Mouse (Mus musculus) thymus, adult 2 months (tissue): ENCODE data around the gene Ncoa1. TPM values are rescaled to one million over a fixed set of nuclear protein-coding genes. Genes with fewer than 3 reads are reported as not detected.
A peak's percentile ranks its signal among the peaks of the same experiment; 100 is the strongest.

ENCODE experiments used
- DNase-seq: peaks from one replicate; pipeline ENCODE4 v3.0.0; 2021
- H3K27ac ChIP-seq: fragments of 200-500 bp; 2 replicates; pipeline ENCODE4 v1.5.1; 2012; ENCODE audit warnings: low read length, control low read depth; ENCODE audit not compliant: control insufficient read depth, insufficient read depth
- H3K27me3 ChIP-seq: fragments of 200-500 bp; 2 replicates; pipeline ENCODE4 v1.6.1; 2012; ENCODE audit warnings: mild to moderate bottlenecking, low read length, moderate library complexity, mixed read lengths; ENCODE audit not compliant: control insufficient read depth, insufficient read depth
- H3K36me3 ChIP-seq: fragments of 200-500 bp; 2 replicates; pipeline ENCODE4 v1.6.1; 2012; ENCODE audit warnings: mild to moderate bottlenecking, low read length, moderate library complexity; ENCODE audit not compliant: control insufficient read depth, insufficient read depth
- H3K4me1 ChIP-seq: fragments of 200-500 bp; replicated peaks from 2 replicates; pipeline ENCODE4 v1.6.1; 2012; ENCODE audit warnings: low read length; ENCODE audit not compliant: control insufficient read depth, insufficient read depth
- H3K4me3 ChIP-seq: fragments of 200-500 bp; 2 replicates; pipeline ENCODE4 v1.5.1; 2012; ENCODE audit warnings: mild to moderate bottlenecking, low read length, control low read depth, moderate library complexity; ENCODE audit not compliant: control insufficient read depth, insufficient read depth
- CTCF ChIP-seq: fragments of 200-500 bp; IDR thresholded peaks from 2 replicates; pipeline ENCODE4 v1.5.1; 2012; ENCODE audit warnings: mild to moderate bottlenecking, control low read depth, low read length, moderate library complexity, borderline replicate concordance; ENCODE audit not compliant: control insufficient read depth, poor library complexity, insufficient read depth; ENCODE audit errors: extremely low read depth
- POLR2A ChIP-seq: fragments of 200-500 bp; IDR thresholded peaks from 2 replicates; pipeline ENCODE4 v1.6.1; 2012; ENCODE audit warnings: mild to moderate bottlenecking, low read length, control low read depth, moderate library complexity; ENCODE audit not compliant: control insufficient read depth, poor library complexity, insufficient read depth; ENCODE audit errors: extremely low read depth
- WGBS: fragments of 180-500 bp; shearing (Covaris S2); methylation state at CpG from one replicate; pipeline ENCODE4 v1.1.7; 2018; 5-methylcytosine and 5-hydroxymethylcytosine counted together
- polyA plus RNA-seq: library from polyadenylated mRNA; depleted of rRNA; stranded (reverse); fragments of >200 nt; gene quantifications from 2 replicates; pipeline ENCODE4 v1.2.3, GENCODE M21; 2012

The Ncoa1 gene
- polyA plus RNA-seq, 1 experiment: 33.3 TPM

- WGBS: 97% methylated on average over 7 of the region's 7 CpGs
- no peak for DNase-seq
Measured at GRCm38 (mm10) chr12:4230156-4230555, 246.8 kb downstream of the Ncoa1 start.

GRCm38 (mm10) chr12:4212908-4213307 lies 264.1 kb downstream of the Ncoa1 start:
- no peak overlapping the region for H3K4me3 ChIP-seq
- H3K27ac ChIP-seq: no peak overlapping the region
- no peaks in the 10 kb centered on the region for H3K27me3 ChIP-seq
- 90% methylated on average over 8 of the region's 8 CpGs for WGBS
- DNase-seq: no peak
- TF ChIP-seq POLR2A (no peak), CTCF (no peak)
- H3K4me1 ChIP-seq: no peaks in the 10 kb centered on the region
- peaks cover 33% of the 10 kb centered on the region; the same call in 1 of the 2 replicates for H3K36me3 ChIP-seq

More at GRCm38 (mm10) chr12:4230156-4230555, 246.8 kb downstream of the Ncoa1 start:
- Histone ChIP-seq H3K27ac (no peak overlapping the region), H3K4me1 (no peaks in the 10 kb centered on the region), H3K4me3 (no peak overlapping the region), H3K36me3 (peaks cover 41% of the 10 kb centered on the region), H3K27me3 (no peaks in the 10 kb centered on the region)
- no peak for TF ChIP-seq POLR2A
- TF ChIP-seq CTCF: no peak

GRCm38 (mm10) chr12:4211174-4211573 lies 265.8 kb downstream of the Ncoa1 start:
- no peak overlapping the region for H3K27ac ChIP-seq
- H3K4me3 ChIP-seq: no peak overlapping the region
- TF ChIP-seq CTCF (no peak), POLR2A (no peak)
- H3K36me3 ChIP-seq: peaks cover 33% of the 10 kb centered on the region; the same call in 1 of the 2 replicates
- H3K4me1 ChIP-seq: no peaks in the 10 kb centered on the region
- H3K27me3 ChIP-seq: no peaks in the 10 kb centered on the region
- DNase-seq: no peak
- 66% methylated on average over 9 of the region's 9 CpGs for WGBS

- no peak overlapping the region for H3K4me3 ChIP-seq
- peaks cover 20% of the 10 kb centered on the region; the same call in 1 of the 2 replicates for H3K36me3 ChIP-seq
- no peak for TF ChIP-seq POLR2A
- TF ChIP-seq CTCF: no peak
- WGBS: 98% methylated on average over 9 of the region's 9 CpGs
- no peaks in the 10 kb centered on the region for H3K27me3 ChIP-seq
- no peak for DNase-seq
- H3K4me1 ChIP-seq: no peaks in the 10 kb centered on the region
- no peak overlapping the region for H3K27ac ChIP-seq
Measured at GRCm38 (mm10) chr12:4209196-4209595, 267.8 kb downstream of the Ncoa1 start.

- peak; percentile 52 for DNase-seq
- Histone ChIP-seq H3K4me1 (no peaks in the 10 kb centered on the region), H3K27me3 (no peaks in the 10 kb centered on the region), H3K4me3 (no peak overlapping the region), H3K27ac (no peak overlapping the region), H3K36me3 (peaks cover 15% of the 10 kb centered on the region; the same call in 1 of the 2 replicates)
- TF ChIP-seq CTCF (no peak), POLR2A (no peak)
- WGBS: 71% methylated on average over 15 of the region's 15 CpGs
Measured at GRCm38 (mm10) chr12:4208405-4209133, 268.4 kb downstream of the Ncoa1 start.

- 97% methylated on average over 11 of the region's 11 CpGs for WGBS
- H3K4me3 ChIP-seq: no peak overlapping the region
- no peaks in the 10 kb centered on the region for H3K27me3 ChIP-seq
- H3K27ac ChIP-seq: no peak overlapping the region
- TF ChIP-seq CTCF (no peak), POLR2A (no peak)
- DNase-seq: no peak
- no peaks in the 10 kb centered on the region for H3K4me1 ChIP-seq
- no peaks in the 10 kb centered on the region for H3K36me3 ChIP-seq
Measured at GRCm38 (mm10) chr12:4206106-4206505, 270.9 kb downstream of the Ncoa1 start.
